Mouse (Mus musculus): ENCODE measurements around the gene Rab11fip4.

- TF ChIP-seq CTCF (IDR thresholded peaks at IDR 0.05; ENCODE audit: borderline replicate concordance, insufficient read depth, low read length) (no peak), POLR2A (IDR thresholded peaks at IDR 0.05; ENCODE audit: low read depth, low read length) (no peak)
These were observed at the start of gene Rab11fip4 for GRCm38 (mm10) chr11:79590664-79591590.

Data from embryonic fibroblast, embryonic 13.5 days (primary cell).